Mouse (Mus musculus) kidney, adult 2 months (tissue): ENCODE results near the gene Rap1a.

Experiments used
- CTCF ChIP-seq: fragments of 200-500 bp; conservative IDR thresholded peaks from 2 replicates; pipeline ENCODE4 v1.5.1; 2011; ENCODE audit warnings: low read depth, mild to moderate bottlenecking, control low read depth, low read length, moderate library complexity, mixed read lengths; ENCODE audit not compliant: insufficient read depth, insufficient read length
- POLR2A ChIP-seq: fragments of 200-500 bp; IDR thresholded peaks from one replicate; pipeline ENCODE4 v1.6.1; 2011; ENCODE audit warnings: low read depth, low read length, control low read depth

- TF ChIP-seq CTCF, result no peak
- no peak for TF ChIP-seq POLR2A
Measured at GRCm38 (mm10) chr3:105756505-105756904, 44.6 kb downstream of the Rap1a start.
